Mouse (Mus musculus) ES-Bruce4 (cell line): Measurements from ENCODE around the gene Tfcp2l1.

Experiments
- CTCF ChIP-seq: IDR thresholded peaks from one replicate; pipeline ENCODE4 v1.8.1; 2011; ENCODE audit warnings: low read depth, low read length
- EP300 ChIP-seq: IDR thresholded peaks from 2 replicates; pipeline ENCODE4 v1.6.1; 2011; ENCODE audit warnings: low read depth, low read length; ENCODE audit not compliant: insufficient read depth
- POLR2A ChIP-seq: IDR thresholded peaks from one replicate; pipeline ENCODE4 v1.8.1; 2011; ENCODE audit warnings: low read length; ENCODE audit not compliant: insufficient read depth

DNA sequence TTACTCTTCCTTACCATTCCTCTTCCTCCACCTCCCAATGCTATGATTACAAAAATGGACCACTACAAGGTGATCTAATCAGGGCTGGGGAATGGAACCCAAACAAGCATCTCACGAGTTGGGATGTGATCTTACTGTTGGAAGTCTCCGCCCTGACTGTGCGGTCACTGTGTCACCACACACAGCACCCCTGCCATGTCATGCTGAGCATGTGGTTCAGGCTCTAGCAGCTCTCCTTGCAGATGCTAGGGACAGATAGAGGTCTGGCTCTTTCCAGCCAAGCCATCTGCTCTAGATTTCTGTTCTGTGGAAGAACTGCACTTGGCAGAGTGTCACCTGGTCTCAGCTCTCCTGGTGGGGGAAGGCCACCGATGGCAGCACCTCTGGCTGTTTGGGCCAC lies 99.3 kb downstream of the Tfcp2l1 start:
- TF ChIP-seq POLR2A, result no peak
- TF ChIP-seq CTCF, result no peak
- TF ChIP-seq EP300, result no peak
